Mouse (Mus musculus) heart, embryonic 13.5 days (tissue): ENCODE results near the gene Olfr1395. TPM values are rescaled to one million over a fixed set of nuclear protein-coding genes. Genes with fewer than 3 reads are reported as not detected.

Experiments
- ATAC-seq: fragments of 200-750 bp; cut with Nextera tagmentation; 2 replicates; pipeline ENCODE4 v1.8.0; 2017; ENCODE audit warnings: moderate TSS enrichment; ENCODE audit not compliant: insufficient number of reproducible peaks, low FRiP score, low TSS enrichment; ENCODE audit errors: extremely low read depth
- H3K27ac ChIP-seq: fragments of 300-500 bp; sonication (generic); replicated peaks from 2 replicates; pipeline ENCODE4 v1.5.1; 2015; ENCODE audit warnings: moderate library complexity, mild to moderate bottlenecking, inconsistent platforms
- H3K27me3 ChIP-seq: fragments of 300-500 bp; sonication (generic); replicated peaks from 2 replicates; pipeline ENCODE4 v1.6.1; 2015; ENCODE audit warnings: mild to moderate bottlenecking, inconsistent platforms
- H3K36me3 ChIP-seq: fragments of 300-500 bp; sonication (generic); 2 replicates; pipeline ENCODE4 v1.6.1; 2015; ENCODE audit warnings: mild to moderate bottlenecking, inconsistent platforms
- H3K4me1 ChIP-seq: fragments of 300-500 bp; sonication (generic); 2 replicates; pipeline ENCODE4 v1.6.1; 2015; ENCODE audit warnings: inconsistent platforms
- H3K4me2 ChIP-seq: fragments of 300-500 bp; sonication (generic); 2 replicates; pipeline ENCODE4 v1.6.1; 2015; ENCODE audit warnings: inconsistent platforms, mild to moderate bottlenecking, moderate library complexity
- H3K4me3 ChIP-seq: fragments of 300-500 bp; sonication (generic); 2 replicates; pipeline ENCODE4 v1.5.1; 2015; ENCODE audit warnings: moderate library complexity, mild to moderate bottlenecking, inconsistent platforms
- H3K9ac ChIP-seq: fragments of 300-500 bp; sonication (generic); 2 replicates; pipeline ENCODE4 v1.6.1; 2015; ENCODE audit warnings: inconsistent platforms, mild to moderate bottlenecking, moderate library complexity
- H3K9me3 ChIP-seq: fragments of 300-500 bp; sonication (generic); 2 replicates; pipeline ENCODE4 v1.6.1; 2016; ENCODE audit warnings: inconsistent platforms
- WGBS: fragments of 180-500 bp; shearing (Covaris S2); methylation state at CpG from one replicate; pipeline ENCODE4 v1.1.7; 2015; ENCODE audit warnings: mixed read lengths; 5-methylcytosine and 5-hydroxymethylcytosine counted together
- polyA plus RNA-seq: library from polyadenylated mRNA; unstranded; fragments of >200 nt; fragmentation: Nextera tagmentation; extraction: Ambion mirVana; gene quantifications from 2 replicates; pipeline ENCODE4 v1.2.1, GENCODE M21; 2015

The Olfr1395 gene
- polyA plus RNA-seq, 1 experiment from 2014 or later: not detected

DNA sequence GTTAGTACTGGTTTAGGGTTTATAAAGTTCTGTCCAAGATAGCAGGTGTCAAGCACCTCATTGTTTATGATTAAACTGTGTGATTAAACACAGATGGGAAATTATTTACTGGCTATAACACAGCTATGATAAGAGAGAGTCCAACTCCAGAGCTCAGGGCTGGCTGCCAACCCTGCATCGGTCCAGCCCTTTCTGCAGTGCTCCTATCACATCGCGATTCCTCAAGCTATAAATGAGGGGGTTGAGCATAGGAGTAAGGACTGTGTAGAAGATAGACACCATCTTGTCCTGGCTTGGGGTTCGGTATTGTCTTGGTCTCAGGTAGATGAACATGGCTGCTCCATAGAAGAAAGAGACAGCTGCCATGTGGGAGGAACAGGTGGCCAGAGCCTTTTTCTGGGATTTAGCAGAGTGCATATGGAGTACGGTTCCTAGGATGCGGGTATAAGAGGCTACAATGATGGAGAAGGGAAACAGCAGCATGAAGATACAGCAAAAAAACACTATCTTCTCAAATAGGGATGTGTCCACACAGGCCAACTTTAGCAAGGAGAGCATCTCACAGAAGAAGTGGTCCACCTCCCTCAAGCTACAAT lies 29.4 kb upstream of the Olfr1395 start:
- Histone ChIP-seq H3K9ac (no peak overlapping the region), H3K36me3 (no peaks in the 10 kb centered on the region), H3K27me3 (0 out of 2 replicates have a peak, but pooled peaks cover 3% of the 10 kb centered on the region), H3K4me2 (no peak overlapping the region), H3K27ac (no peak overlapping the region), H3K4me3 (no peak overlapping the region), H3K9me3 (no peaks in the 10 kb centered on the region), H3K4me1 (no peaks in the 10 kb centered on the region)
- no peak for ATAC-seq
- 68% methylated on average over 6 of the region's 6 CpGs for WGBS

DNA sequence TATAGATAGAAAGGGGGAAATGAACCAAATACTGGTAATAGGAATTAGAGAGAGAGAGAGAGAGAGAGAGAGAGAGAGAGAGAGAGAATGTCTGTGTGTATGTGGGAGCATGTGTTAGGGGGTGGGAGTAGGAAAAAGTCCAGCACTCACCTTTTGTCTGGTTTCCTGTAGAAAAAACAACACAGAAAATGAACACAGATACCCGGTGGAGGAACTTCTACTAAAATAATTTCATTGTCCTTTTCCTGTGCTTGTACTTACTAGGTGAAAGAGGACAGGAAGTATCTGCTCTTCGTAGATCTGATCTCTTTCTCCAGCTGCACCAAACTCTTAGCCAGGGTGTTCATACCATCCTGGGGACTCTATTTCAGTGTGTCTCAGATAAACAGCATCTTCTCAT lies 27.9 kb upstream of the Olfr1395 start:
- Histone ChIP-seq H3K9ac (no peak overlapping the region), H3K4me1 (no peaks in the 10 kb centered on the region), H3K27ac (no peak overlapping the region), H3K4me3 (no peak overlapping the region), H3K36me3 (no peaks in the 10 kb centered on the region), H3K27me3 (0 out of 2 replicates have a peak, but pooled peaks cover 3% of the 10 kb centered on the region), H3K4me2 (no peak overlapping the region), H3K9me3 (no peaks in the 10 kb centered on the region)
- ATAC-seq: no peak
- 50% methylated on average over 2 of the region's 2 CpGs for WGBS

DNA sequence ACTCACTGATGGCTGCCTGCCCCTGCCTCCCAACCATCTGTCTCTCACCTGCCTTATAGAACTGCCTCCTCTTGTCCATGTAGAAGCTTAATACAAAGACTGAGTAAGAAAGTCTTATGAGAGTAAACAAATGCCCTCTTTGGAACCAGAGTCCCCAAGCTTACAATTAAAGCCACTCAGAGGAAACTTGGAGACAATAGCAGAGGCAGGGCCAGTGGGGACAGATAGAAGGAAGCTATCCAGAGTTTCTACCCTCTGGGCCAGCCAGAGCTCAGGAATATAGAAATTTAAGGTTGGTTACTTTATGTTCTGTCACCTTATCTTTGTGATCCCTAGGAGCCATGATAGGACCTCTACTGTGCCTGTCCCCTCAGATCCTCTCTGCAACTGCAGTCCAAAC lies 27.3 kb upstream of the Olfr1395 start, which contains the start of gene Olfr1396:
TSS of gene Olfr1396 (minus strand) at position 101 of the 400 bp plus-strand sequence.
- ATAC-seq: no peak
- Histone ChIP-seq H3K4me3 (no peak within 1 kb of the TSS), H3K4me2 (no peak within 1 kb of the TSS), H3K36me3 (no peaks in the 10 kb centered on the region), H3K27me3 (0 out of 2 replicates have a peak, but pooled peaks cover 3% of the 10 kb centered on the region), H3K9ac (no peak within 1 kb of the TSS), H3K4me1 (no peaks in the 10 kb centered on the region), H3K9me3 (no peaks in the 10 kb centered on the region), H3K27ac (no peak within 1 kb of the TSS)

DNA sequence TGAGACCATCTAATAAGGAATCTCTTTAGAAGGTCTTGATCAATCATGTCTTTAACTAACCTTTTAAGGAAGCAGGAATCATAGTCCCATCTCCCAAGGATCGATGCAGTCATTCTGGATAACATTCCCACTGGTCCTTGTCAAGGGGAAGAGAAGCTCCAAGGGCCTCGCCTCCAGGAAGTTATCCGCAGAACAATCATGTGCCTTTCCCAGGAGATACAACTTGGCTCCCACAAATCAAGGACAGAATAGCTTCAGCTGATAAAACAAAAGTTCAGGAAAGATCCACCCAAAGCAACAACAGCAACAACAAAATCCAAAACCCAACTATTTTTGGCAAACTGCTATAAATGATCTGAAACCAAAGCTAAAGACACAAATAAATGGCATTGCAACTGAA lies 22.4 kb upstream of the Olfr1395 start:
- ATAC-seq: no peak
- Histone ChIP-seq H3K36me3 (no peaks in the 10 kb centered on the region), H3K27ac (no peak overlapping the region), H3K9me3 (no peaks in the 10 kb centered on the region), H3K9ac (no peak overlapping the region), H3K4me1 (no peaks in the 10 kb centered on the region), H3K27me3 (no peaks in the 10 kb centered on the region), H3K4me2 (no peak overlapping the region), H3K4me3 (no peak overlapping the region)
- 69% methylated on average over 3 of the region's 3 CpGs for WGBS

GRCm38 (mm10) chr11:49124169-49124568 lies 17.9 kb upstream of the Olfr1395 start:
- 71% methylated on average over 2 of the region's 2 CpGs for WGBS
- Histone ChIP-seq H3K9me3 (no peaks in the 10 kb centered on the region), H3K4me3 (no peak overlapping the region), H3K36me3 (no peaks in the 10 kb centered on the region), H3K27me3 (no peaks in the 10 kb centered on the region), H3K27ac (no peak overlapping the region), H3K4me1 (no peaks in the 10 kb centered on the region), H3K4me2 (no peak overlapping the region), H3K9ac (no peak overlapping the region)
- ATAC-seq: no peak

- 70% methylated on average over 1 of the region's 1 CpGs for WGBS
- Histone ChIP-seq H3K4me3 (no peak within 1 kb of the TSS), H3K36me3 (no peaks in the 10 kb centered on the region), H3K27me3 (no peaks in the 10 kb centered on the region), H3K4me1 (no peaks in the 10 kb centered on the region), H3K27ac (no peak within 1 kb of the TSS), H3K4me2 (no peak within 1 kb of the TSS), H3K9me3 (no peaks in the 10 kb centered on the region), H3K9ac (no peak within 1 kb of the TSS)
- no peak for ATAC-seq
Measured at GRCm38 (mm10) chr11:49154077-49154476, 12.0 kb downstream of the Olfr1395 start, which contains the start of gene Olfr1394. Gene Olfr1394 (plus strand): TSS chr11:49154377.

- Histone ChIP-seq H3K4me1 (no peaks in the 10 kb centered on the region), H3K27me3 (no peaks in the 10 kb centered on the region), H3K9ac (no peak overlapping the region), H3K4me2 (no peak overlapping the region), H3K9me3 (no peaks in the 10 kb centered on the region), H3K4me3 (no peak overlapping the region), H3K27ac (no peak overlapping the region), H3K36me3 (no peaks in the 10 kb centered on the region)
- ATAC-seq: no peak
- 81% methylated on average over 2 of the region's 2 CpGs for WGBS
Measured at GRCm38 (mm10) chr11:49156821-49157814, 15.0 kb downstream of the Olfr1395 start.

GRCm38 (mm10) chr11:49168839-49169611 lies 27.0 kb downstream of the Olfr1395 start:
- no peak overlapping the region for H3K9ac ChIP-seq
- H3K4me3 ChIP-seq: peak overlapping the region; percentile 42
- WGBS: 5% methylated on average over 50 of the region's 50 CpGs
- no peak for ATAC-seq
- H3K9me3 ChIP-seq: peaks cover 13% of the 10 kb centered on the region
- peaks cover 7% of the 10 kb centered on the region; the same call in 1 of the 2 replicates for H3K4me1 ChIP-seq
- H3K27me3 ChIP-seq: peaks cover 31% of the 10 kb centered on the region
- no peak overlapping the region for H3K27ac ChIP-seq
- no peaks in the 10 kb centered on the region for H3K36me3 ChIP-seq
- peak overlapping the region; percentile 68 for H3K4me2 ChIP-seq

GRCm38 (mm10) chr11:49170576-49170975 lies 28.5 kb downstream of the Olfr1395 start:
- 85% methylated on average over 4 of the region's 4 CpGs for WGBS
- Histone ChIP-seq H3K9ac (no peak overlapping the region), H3K9me3 (peaks cover 13% of the 10 kb centered on the region), H3K27ac (no peak overlapping the region), H3K4me1 (peaks cover 7% of the 10 kb centered on the region; the same call in 1 of the 2 replicates), H3K4me3 (no peak overlapping the region), H3K36me3 (no peaks in the 10 kb centered on the region), H3K27me3 (peaks cover 31% of the 10 kb centered on the region), H3K4me2 (no peak overlapping the region)
- ATAC-seq: no peak

DNA sequence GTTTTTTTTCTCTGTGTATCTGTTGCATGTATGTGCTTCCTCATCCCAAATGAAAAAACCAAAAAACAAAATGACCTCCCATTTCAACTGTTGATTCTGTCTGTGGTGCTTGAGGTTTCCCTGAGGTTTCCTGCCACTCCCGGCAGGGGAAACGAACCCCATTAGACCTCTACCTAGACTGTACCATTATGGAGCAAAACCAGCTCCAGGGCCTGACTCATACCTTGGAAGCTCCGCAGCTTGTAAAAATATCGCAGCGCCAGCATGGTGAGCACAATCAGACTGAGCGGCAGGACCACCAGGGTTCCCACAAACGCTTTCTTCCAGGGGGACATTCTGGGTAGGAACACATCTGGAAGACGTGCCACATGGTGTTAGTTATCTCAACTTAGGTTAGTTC lies 33.3 kb downstream of the Olfr1395 start:
- Histone ChIP-seq H3K9ac (no peak overlapping the region), H3K4me2 (no peak overlapping the region), H3K27me3 (peaks cover 4% of the 10 kb centered on the region), H3K4me1 (no peaks in the 10 kb centered on the region), H3K36me3 (no peaks in the 10 kb centered on the region), H3K4me3 (no peak overlapping the region), H3K9me3 (no peaks in the 10 kb centered on the region), H3K27ac (no peak overlapping the region)
- WGBS: 81% methylated on average over 8 of the region's 8 CpGs
- no peak for ATAC-seq
